8 mouse cellular contexts compared by ENCODE assay signal in the genomic region with DNA sequence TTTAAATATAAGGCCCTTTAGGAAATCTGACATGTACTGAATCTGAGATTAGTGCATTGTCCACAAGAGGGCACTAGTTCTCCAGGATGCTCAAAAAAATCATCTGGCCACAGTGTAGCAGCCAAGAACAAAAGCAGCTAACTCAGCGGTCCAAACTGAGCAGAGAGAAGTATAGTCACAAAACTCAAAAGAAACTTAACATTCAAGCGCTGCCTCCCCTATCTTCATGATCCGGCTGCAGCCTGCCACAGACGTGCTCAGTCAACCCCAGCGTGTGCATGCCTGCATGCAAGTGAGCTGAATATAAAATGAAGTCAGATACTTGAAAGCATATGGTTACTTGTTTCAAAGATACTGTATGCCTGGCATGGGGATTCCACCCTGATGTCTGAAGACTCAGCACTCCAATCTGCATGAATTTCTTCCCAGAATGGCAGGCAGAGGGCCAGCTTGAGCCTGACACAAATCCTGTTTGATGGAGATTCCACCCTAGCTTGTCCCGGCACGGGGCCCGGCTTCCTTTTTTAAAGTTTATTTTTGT. TPM values are rescaled to one million over a fixed set of nuclear protein-coding genes. Genes with fewer than 3 reads are reported as not detected.
DNase-seq lines count a peak whose midpoint lies in the region; ATAC-seq lines count a peak whose summit lies in the region.

No protein-coding gene starts in this region.

- H3K27ac ChIP-seq in forebrain, embryonic 16.5 days (ENCODE audit: low read length): peak overlapping the region; percentile 57
- H3K27ac ChIP-seq in hindbrain, embryonic 13.5 days: peak overlapping the region; percentile 50

- H3K4me2 ChIP-seq in forebrain, embryonic 16.5 days (ENCODE audit: low read length): peak overlapping the region; percentile 41
- H3K4me2 ChIP-seq in hindbrain, embryonic 13.5 days: peak overlapping the region; percentile 40

- 0 out of 2 replicates have a peak overlapping the region, but pooled peaks have one; percentile 9 for H3K4me3 ChIP-seq in forebrain, embryonic 16.5 days (replicated peaks; ENCODE audit: low read length)
- no peak overlapping the region for H3K4me3 ChIP-seq in hindbrain, embryonic 13.5 days

- H3K36me3 ChIP-seq in forebrain, embryonic 16.5 days (ENCODE audit: control insufficient read depth, insufficient read depth): no peaks in the 10 kb centered on the region
- no peaks in the 10 kb centered on the region for H3K36me3 ChIP-seq in hindbrain, embryonic 13.5 days

- peak overlapping the region; percentile 24; the same call in 1 of the 2 replicates for H3K9ac ChIP-seq in forebrain, embryonic 16.5 days (replicated peaks; ENCODE audit: low read depth, low read length)
- H3K9ac ChIP-seq in hindbrain, embryonic 13.5 days: peak overlapping the region; percentile 10; the same call in 1 of the 2 replicates

- peaks cover 18% of the 10 kb centered on the region for H3K4me1 ChIP-seq in forebrain, embryonic 16.5 days (replicated peaks; ENCODE audit: control insufficient read depth, insufficient read depth, low read length)
- peaks cover 10% of the 10 kb centered on the region for H3K4me1 ChIP-seq in hindbrain, embryonic 13.5 days (replicated peaks)

- WGBS in forebrain, embryonic 16.5 days: 16% methylated on average over 8 of the region's 8 CpGs
- 36% methylated on average over 8 of the region's 8 CpGs for WGBS in hindbrain, embryonic 13.5 days

- H3K9me3 ChIP-seq in forebrain, embryonic 16.5 days (ENCODE audit: control insufficient read depth, low read length): no peaks in the 10 kb centered on the region
- H3K9me3 ChIP-seq in hindbrain, embryonic 13.5 days: peaks cover 1% of the 10 kb centered on the region; the same call in 1 of the 2 replicates

- DNase-seq in ovary, postnatal 14 days (ENCODE audit: low spot score): peak; percentile 68
- no peak for DNase-seq in ovary, adult 18-20 months (ENCODE audit: low spot score)
- peak; percentile 59 to 61 for DNase-seq in cerebellum, adult 18-20 months
- peak; percentile 17 to 26 for DNase-seq in layer of hippocampus, postnatal 25 days (ENCODE audit: extremely low spot score in 1 of 2, low spot score in 1 of 2)
- DNase-seq in lung, postnatal 14 days: peak; percentile 72
- DNase-seq in right cerebral cortex, adult 2 months (ENCODE audit: low spot score in 2 of 2): peak; percentile 61 to 75

- no peaks in the 10 kb centered on the region for H3K27me3 ChIP-seq in forebrain, embryonic 16.5 days (replicated peaks; ENCODE audit: control insufficient read depth, insufficient read depth, low read length)
- no peaks in the 10 kb centered on the region for H3K27me3 ChIP-seq in hindbrain, embryonic 13.5 days

- peak; percentile 86 for ATAC-seq in forebrain, embryonic 16.5 days
- ATAC-seq in hindbrain, embryonic 13.5 days (ENCODE audit: low FRiP score): peak; percentile 57; the same call in 1 of the 2 replicates

RNA-seq across cellular contexts. Expression of gene Trim2, which starts 8.0 kb away (rescaled TPM):
- 195 and 201 TPM in 2 replicates for polyA plus RNA-seq in forebrain, embryonic 16.5 days (2015; fragmentation: Nextera tagmentation; extraction: Ambion mirVana)
- polyA plus RNA-seq in hindbrain, embryonic 13.5 days (2015; fragmentation: Nextera tagmentation; extraction: Ambion mirVana): 131 and 137 TPM in 2 replicates
- total RNA-seq in layer of hippocampus, postnatal 25 days (2021): 100 to 1,000 TPM; 403 to 407 TPM
